Comparison of ENCODE assay signal across 7 mouse cellular contexts in genomic region chr16:77593828-77594421, GRCm38 (mm10). TPM values are rescaled to one million over a fixed set of nuclear protein-coding genes. Genes with fewer than 3 reads are reported as not detected.
DNase-seq lines count a peak whose midpoint lies in the region; ATAC-seq and TF ChIP-seq lines count a peak whose summit lies in the region.

No protein-coding gene starts in this region.

- DNase-seq in adrenal gland, postnatal 4 days (ENCODE audit: low spot score in 2 of 2), result peak; percentile 9 to 17
- DNase-seq in heart, adult 9 months (ENCODE audit: low spot score in 2 of 2), result peak; percentile 57 to 73
- peak; percentile 65 for DNase-seq in kidney, postnatal 14 days
- DNase-seq in lung, adult 2 months, result peak; percentile 37
- DNase-seq in ovary, postnatal 36 days (ENCODE audit: low spot score), result peak; percentile 75
- DNase-seq in MN1 (ENCODE audit: low spot score), result no peak

- H3K4me2 ChIP-seq in embryonic facial prominence, embryonic 13.5 days, result peak overlapping the region; percentile 31; the same call in 1 of the 2 replicates

- H3K9ac ChIP-seq in embryonic facial prominence, embryonic 13.5 days, result no peak overlapping the region

- 48% methylated on average over 12 of the region's 12 CpGs for WGBS in embryonic facial prominence, embryonic 13.5 days
- 38% methylated on average over 12 of the region's 12 CpGs for WGBS in lung, adult 2 months

- no peak for TF ChIP-seq CTCF in lung, adult 2 months (IDR thresholded peaks at IDR 0.05; ENCODE audit: insufficient read depth, low read length)

- H3K4me1 ChIP-seq in embryonic facial prominence, embryonic 13.5 days, result peaks cover 12% of the 10 kb centered on the region
- no peaks in the 10 kb centered on the region for H3K4me1 ChIP-seq in lung, adult 2 months (ENCODE audit: control insufficient read depth, insufficient read depth, low read length)

- TF ChIP-seq POLR2A in lung, adult 2 months (IDR thresholded peaks at IDR 0.05; ENCODE audit: borderline replicate concordance, extremely low read depth, low read depth, low read length), result no peak

- no peak overlapping the region for H3K4me3 ChIP-seq in embryonic facial prominence, embryonic 13.5 days
- H3K4me3 ChIP-seq in lung, adult 2 months (replicated peaks; ENCODE audit: extremely low read depth, low read depth, low read length), result peak overlapping the region; percentile 45

- peaks cover 3% of the 10 kb centered on the region; the same call in 1 of the 2 replicates for H3K36me3 ChIP-seq in embryonic facial prominence, embryonic 13.5 days

- H3K27ac ChIP-seq in embryonic facial prominence, embryonic 13.5 days, result peak overlapping the region; percentile 68; the same call in 1 of the 2 replicates

- H3K27me3 ChIP-seq in embryonic facial prominence, embryonic 13.5 days, result no peaks in the 10 kb centered on the region

- no peaks in the 10 kb centered on the region for H3K9me3 ChIP-seq in embryonic facial prominence, embryonic 13.5 days

- no peak for ATAC-seq in embryonic facial prominence, embryonic 13.5 days (ENCODE audit: insufficient number of reproducible peaks, insufficient read depth, low FRiP score, low TSS enrichment, low read depth)

RNA-seq across cellular contexts. Expression of gene Gm11146, which starts 8.0 kb away (rescaled TPM):
- not detected for total RNA-seq in adrenal gland, postnatal 4 days (2021)
- polyA plus RNA-seq in embryonic facial prominence, embryonic 13.5 days (2015; fragmentation: Nextera tagmentation; extraction: Ambion mirVana), result not detected in 2 replicates
- polyA plus RNA-seq in lung, adult 2 months (2012; rRNA removed), result not detected in 2 replicates
